Mouse (Mus musculus) spleen, embryonic (tissue): Measurements from ENCODE around the gene Ccno.

Experiments
- CTCF ChIA-PET: fragments of 350-600 bp; sonication (Branson Sonifier 250); formaldehyde crosslinking; loops from one replicate; lab custom pipeline; 2022; lab: Charles Lee

The Ccno gene

GRCm38 (mm10) chr13:113000090-113000489 lies 12.5 kb downstream of the Ccno start:
- CTCF ChIA-PET, result interaction anchor here (0.7 kb wide), 1 partner anchor 1519 kb away, joined by 11 read pairs; no protein-coding TSS in a partner anchor

GRCm38 (mm10) chr13:113000576-113001318 lies 13.1 kb downstream of the Ccno start:
- CTCF ChIA-PET, result interaction anchor here (0.7 kb wide), 1 partner anchor 1520 kb away, joined by 11 read pairs; no protein-coding TSS in a partner anchor

DNA sequence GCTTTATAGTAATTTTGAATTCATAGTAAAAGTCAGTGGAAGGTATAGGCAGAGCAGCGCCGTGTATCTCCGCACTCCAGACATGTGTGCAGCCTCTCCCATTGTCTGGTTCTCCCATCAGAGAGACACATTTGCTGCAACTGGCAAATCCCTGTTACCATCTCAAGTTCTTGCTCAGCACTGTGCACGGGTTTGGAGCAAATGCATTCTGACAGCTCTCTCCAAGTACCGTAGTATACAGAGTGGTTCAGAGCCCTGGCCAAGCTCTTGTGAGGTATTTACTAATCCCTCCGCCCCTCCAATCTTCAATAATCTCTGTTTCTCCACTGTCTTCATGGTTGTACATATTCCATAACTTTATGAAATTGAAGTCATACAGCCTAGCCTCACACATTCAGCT lies 25.1 kb downstream of the Ccno start:
- CTCF ChIA-PET, result interaction anchor here (1.1 kb wide), 1 partner anchor 23 kb away, joined by 5 read pairs; the partner anchor contains the start of gene Cdc20b

DNA sequence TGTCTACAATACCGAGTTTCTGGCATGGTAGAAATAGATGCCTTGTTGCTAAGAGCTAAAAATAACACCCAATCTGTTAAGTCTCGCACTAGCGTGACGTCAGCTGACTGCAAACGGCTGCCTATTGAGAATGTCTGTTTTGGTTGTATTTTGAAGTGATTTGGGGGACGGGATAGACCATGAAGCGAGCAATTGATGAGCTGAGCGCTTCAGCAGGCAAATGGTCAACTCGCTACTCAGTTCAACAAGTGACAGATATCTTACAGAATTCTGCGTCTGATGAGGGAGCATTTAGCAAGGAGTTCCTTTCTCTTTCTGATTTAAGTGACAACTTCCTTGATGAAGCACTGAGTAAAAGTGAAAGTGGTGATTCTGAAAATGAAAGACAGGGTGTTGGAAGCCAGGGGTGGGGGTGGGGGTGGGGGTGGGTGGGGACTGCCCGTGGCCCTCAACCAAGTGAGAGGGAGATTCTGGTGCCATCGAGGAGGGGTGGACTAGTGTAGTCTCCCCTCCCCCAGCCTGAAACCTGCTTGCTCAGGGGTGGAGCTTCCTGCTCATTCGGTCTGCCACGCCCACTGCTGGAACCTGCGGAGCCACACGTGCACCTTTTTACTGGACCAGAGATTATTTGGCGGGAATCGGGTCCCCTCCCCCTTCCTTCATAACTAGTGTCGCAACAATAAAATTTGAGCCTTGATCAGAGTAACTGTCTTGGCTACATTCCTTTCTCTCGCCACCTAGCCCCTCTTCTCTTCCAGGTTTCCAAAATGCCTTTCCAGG lies 25.8 kb downstream of the Ccno start:
- CTCF ChIA-PET, result interaction anchor here (1.1 kb wide), 1 partner anchor 22 kb away, joined by 5 read pairs; the partner anchor contains the start of gene Cdc20b

- CTCF ChIA-PET, result no interaction called here
These were observed 33.9 kb downstream of the Ccno start for GRCm38 (mm10) chr13:113021521-113021920.

GRCm38 (mm10) chr13:113022467-113022866 lies 34.9 kb downstream of the Ccno start:
- CTCF ChIA-PET, result no interaction called here

GRCm38 (mm10) chr13:113023274-113024143 lies 35.9 kb downstream of the Ccno start:
- CTCF ChIA-PET, result no interaction called here

DNA sequence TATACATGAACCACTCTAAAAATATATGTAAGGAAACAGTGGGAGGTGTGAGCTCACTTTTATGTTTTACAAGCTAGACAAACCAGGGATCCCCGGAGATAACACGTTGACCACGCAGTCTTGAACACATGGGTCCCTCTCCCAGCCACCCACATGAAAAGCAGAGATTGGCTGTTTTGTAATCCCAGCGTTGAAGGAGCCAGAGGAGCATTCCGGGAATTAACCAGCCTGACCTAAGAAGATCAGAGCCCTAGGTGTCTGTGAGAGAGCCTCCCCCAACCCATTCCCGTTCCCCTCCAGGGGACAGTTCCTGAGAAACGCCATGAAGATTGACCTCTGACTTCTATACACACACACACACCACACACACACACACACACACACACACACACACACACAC lies 43.7 kb downstream of the Ccno start:
- CTCF ChIA-PET, result interaction anchor here (0.8 to 1.0 kb wide), 2 partner anchors 41 to 154 kb away, joined by 3 to 5 read pairs; no protein-coding TSS in a partner anchor

DNA sequence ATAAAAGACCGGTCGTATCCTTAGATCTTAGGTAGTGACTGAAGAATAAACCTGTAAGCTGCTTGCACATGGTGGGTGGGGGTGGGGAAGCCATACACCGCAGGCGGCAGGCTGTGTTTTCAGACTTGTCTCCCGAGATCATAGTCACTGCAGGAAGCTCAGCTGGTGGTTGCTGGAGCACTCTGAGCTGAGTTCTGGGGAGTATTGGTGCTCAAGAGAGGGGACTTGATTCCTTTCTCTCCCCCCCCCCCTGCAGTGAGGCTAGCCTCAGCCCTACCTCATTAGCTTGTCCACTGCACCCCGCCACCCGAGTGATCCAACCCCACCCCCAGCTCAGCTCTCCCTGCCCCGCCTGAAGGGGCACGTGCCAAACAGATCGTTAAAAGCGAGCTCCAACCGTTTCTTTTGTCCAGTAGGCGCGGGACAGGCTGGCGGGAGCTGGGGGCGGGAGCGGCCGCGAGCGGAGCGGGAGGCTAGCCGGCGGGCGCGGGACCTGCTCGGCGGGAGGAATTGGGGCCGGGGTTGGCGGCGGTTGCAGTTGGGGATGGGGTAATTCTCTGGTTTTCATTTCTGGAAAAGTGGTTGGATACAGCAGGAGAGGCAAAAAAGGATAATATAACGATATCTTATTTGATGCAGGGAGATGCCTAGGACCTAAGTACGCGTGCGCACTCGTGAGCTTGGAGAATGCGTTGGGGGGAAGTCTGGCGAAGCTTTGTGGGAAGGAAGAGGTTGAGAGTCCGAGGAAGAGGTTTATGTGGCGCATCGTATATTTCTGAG lies 44.4 kb downstream of the Ccno start:
- CTCF ChIA-PET, result interaction anchor here (0.5 to 1.0 kb wide), 2 partner anchors 155 to 261 kb away, joined by 3 to 6 read pairs; no protein-coding TSS in a partner anchor

GRCm38 (mm10) chr13:113032831-113033230 lies 45.2 kb downstream of the Ccno start:
- CTCF ChIA-PET, result interaction anchor here (0.5 kb wide), 1 partner anchor 262 kb away, joined by 6 read pairs; no protein-coding TSS in a partner anchor

DNA sequence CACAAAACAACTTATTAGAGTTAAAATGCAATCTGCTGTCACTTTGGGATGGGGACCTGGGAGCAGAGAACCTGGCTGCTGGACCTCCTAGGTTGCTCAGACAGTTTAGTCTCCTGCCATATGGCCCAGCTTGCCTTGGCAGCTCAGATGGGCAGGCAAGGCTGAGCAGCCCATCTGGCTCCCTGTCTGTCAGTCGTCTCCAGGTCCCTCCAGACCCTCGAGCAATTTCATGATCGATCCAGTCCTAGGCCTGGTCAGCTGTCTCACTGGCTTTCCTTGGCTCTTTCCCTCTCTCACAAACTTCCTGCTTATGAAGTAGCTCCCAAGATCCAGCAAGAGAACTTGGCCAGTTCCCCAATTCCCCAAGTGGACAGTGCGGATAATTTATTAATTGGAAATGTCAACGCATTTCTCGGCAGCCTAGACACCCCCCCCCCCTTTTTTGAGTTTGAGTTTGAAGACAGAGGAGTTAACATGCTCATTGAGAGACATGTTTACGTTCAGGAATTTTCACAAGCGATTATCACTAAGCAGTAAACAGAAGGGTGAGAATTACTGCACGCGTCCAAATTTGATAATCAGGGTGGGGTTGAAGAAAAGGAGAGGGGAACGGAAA lies 46.8 kb downstream of the Ccno start:
- CTCF ChIA-PET, result interaction anchor here (0.5 to 0.6 kb wide), 2 partner anchors 38 to 286 kb away, joined by 3 to 7 read pairs; no protein-coding TSS in a partner anchor

DNA sequence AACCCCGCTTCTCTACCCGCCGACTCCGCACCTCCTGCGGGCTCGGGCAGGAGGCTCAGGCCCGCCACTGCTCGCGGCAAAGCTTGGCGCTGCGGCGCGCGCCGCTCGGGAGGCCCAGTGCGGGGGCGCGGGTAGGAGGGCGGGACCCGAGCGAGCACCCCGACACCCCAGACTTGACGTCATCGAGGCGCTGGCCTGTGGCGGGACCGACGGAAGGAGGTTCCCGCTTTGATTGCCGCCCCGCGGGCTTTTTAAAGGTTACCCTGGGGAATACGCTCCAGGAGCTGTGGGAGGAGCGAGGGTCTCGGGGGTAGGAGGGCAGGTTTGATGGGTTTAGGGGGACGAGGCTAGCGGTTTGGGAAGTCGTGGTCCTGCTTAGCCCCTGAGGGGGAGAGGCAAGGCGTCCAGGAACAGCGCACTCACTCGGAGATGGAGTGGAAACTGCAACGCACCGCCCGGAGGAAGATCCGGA lies 47.4 kb downstream of the Ccno start, which contains the start of gene Cdc20b:
Gene Cdc20b, plus strand, starts transcription at position 162 of the 472 bp plus-strand sequence.
- CTCF ChIA-PET, result interaction anchor here (0.6 to 1.0 kb wide), 2 partner anchors 23 to 38 kb away, joined by 5 to 7 read pairs; no protein-coding TSS in a partner anchor

DNA sequence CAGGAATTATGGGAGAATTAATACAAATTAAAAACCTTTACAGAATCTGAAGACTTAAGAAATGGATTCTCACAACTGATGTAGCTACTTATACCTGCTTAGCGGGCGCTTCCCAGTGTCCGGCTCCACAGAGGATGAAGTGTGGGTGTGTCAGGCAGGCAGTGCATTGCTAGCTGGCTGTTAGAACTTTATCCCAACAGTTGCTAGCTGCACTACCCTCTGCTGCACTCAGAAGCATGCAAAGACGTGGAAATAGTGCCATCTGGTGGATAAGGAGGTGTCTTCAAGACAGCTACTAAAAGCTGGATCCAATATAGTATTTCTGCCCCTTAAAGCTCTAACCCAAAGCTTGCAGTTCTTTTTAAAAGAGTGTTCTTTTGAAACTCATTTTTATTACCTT lies 48.2 kb downstream of the Ccno start:
- CTCF ChIA-PET, result interaction anchor here (0.7 to 1.0 kb wide), 2 partner anchors 23 to 362 kb away, joined by 3 to 5 read pairs; no protein-coding TSS in a partner anchor
